Mouse (Mus musculus) E14TG2a.4 (cell line): ENCODE data around the gene Psmb10.
A peak's percentile ranks its signal among the peaks of the same experiment; 100 is the strongest.

Source experiments
- CTCF ChIP-seq: conservative IDR thresholded peaks from 2 replicates; pipeline ENCODE4 v1.5.1; 2014; ENCODE audit warnings: low read length
- NANOG ChIP-seq: IDR thresholded peaks from 2 replicates; pipeline ENCODE4 v1.6.1; 2014; ENCODE audit warnings: borderline replicate concordance, low read length, mixed read lengths
- POU5F1 ChIP-seq: IDR thresholded peaks from 2 replicates; pipeline ENCODE4 v1.6.1; 2014; ENCODE audit warnings: low read length, borderline replicate concordance

DNA sequence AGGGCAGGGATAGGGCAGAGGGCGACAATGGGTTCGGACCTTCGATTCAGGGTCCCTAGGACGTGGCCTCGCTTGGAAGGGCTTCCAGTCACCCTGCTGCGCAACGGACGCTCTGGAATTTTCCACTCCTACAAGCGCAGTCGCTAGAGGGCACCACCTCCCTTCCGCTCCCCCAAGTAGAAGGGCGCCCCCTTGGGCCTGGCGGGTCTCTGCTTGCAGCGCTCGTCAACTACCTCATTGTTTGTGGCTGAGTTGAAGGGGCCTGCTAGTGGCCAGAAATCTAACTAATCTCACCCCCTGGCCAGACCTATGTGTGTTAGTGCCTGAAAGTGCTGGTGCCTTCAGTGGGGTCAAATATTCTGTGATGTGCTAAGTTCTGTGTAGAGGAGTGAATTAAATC lies 41.1 kb upstream of the Psmb10 start, which contains the start of gene Dpep3:
- peak; percentile 16; the same call in 1 of the 2 replicates for TF ChIP-seq CTCF
- no peak for TF ChIP-seq POU5F1
- no peak for TF ChIP-seq NANOG
